Mouse (Mus musculus): ENCODE measurements at regions not wholly inside any gene's neighbourhood (a gene's known extent, or its start where the extent isn't known, plus 50 kb on each side); places are given as distances from the start of the nearest gene placed in this dataset.

- Histone ChIP-seq H3K36me3 (ENCODE audit: control insufficient read depth, insufficient read depth, low read length) (no peaks in the 10 kb centered on the region), H3K27me3 (ENCODE audit: control insufficient read depth, insufficient read depth, low read length) (no peaks in the 10 kb centered on the region), H3K27ac (ENCODE audit: control insufficient read depth, insufficient read depth, low read depth, low read length) (no peak overlapping the region), H3K4me3 (ENCODE audit: control insufficient read depth, low read depth, low read length) (no peak overlapping the region), H3K4me1 (ENCODE audit: control insufficient read depth, insufficient read depth, low read length) (no peaks in the 10 kb centered on the region)
- no peak for TF ChIP-seq CTCF (IDR thresholded peaks at IDR 0.05; ENCODE audit: control insufficient read depth, insufficient read depth, insufficient replicate concordance, low read depth, low read length)
- no peak for TF ChIP-seq POLR2A (IDR thresholded peaks at IDR 0.05; ENCODE audit: control insufficient read depth, low read depth, low read length)
Measured at GRCm38 (mm10) chr11:114231841-114232240, 165.0 kb upstream of the Sdk2 start.

- Histone ChIP-seq H3K4me3 (ENCODE audit: control insufficient read depth, low read depth, low read length) (no peak overlapping the region), H3K36me3 (ENCODE audit: control insufficient read depth, insufficient read depth, low read length) (no peaks in the 10 kb centered on the region), H3K4me1 (ENCODE audit: control insufficient read depth, insufficient read depth, low read length) (no peaks in the 10 kb centered on the region), H3K27me3 (ENCODE audit: control insufficient read depth, insufficient read depth, low read length) (no peaks in the 10 kb centered on the region), H3K27ac (ENCODE audit: control insufficient read depth, insufficient read depth, low read depth, low read length) (no peak overlapping the region)
- TF ChIP-seq POLR2A (IDR thresholded peaks at IDR 0.05; ENCODE audit: control insufficient read depth, low read depth, low read length) (no peak), CTCF (IDR thresholded peaks at IDR 0.05; ENCODE audit: control insufficient read depth, insufficient read depth, insufficient replicate concordance, low read depth, low read length) (no peak)
Measured at GRCm38 (mm10) chr11:114229763-114230162, 162.9 kb upstream of the Sdk2 start.

- Histone ChIP-seq H3K27ac (ENCODE audit: control insufficient read depth, insufficient read depth, low read depth, low read length) (no peak overlapping the region), H3K36me3 (ENCODE audit: control insufficient read depth, insufficient read depth, low read length) (no peaks in the 10 kb centered on the region), H3K27me3 (ENCODE audit: control insufficient read depth, insufficient read depth, low read length) (no peaks in the 10 kb centered on the region), H3K4me3 (ENCODE audit: control insufficient read depth, low read depth, low read length) (no peak overlapping the region), H3K4me1 (ENCODE audit: control insufficient read depth, insufficient read depth, low read length) (no peaks in the 10 kb centered on the region)
- no peak for TF ChIP-seq CTCF (IDR thresholded peaks at IDR 0.05; ENCODE audit: control insufficient read depth, insufficient read depth, insufficient replicate concordance, low read depth, low read length)
- no peak for TF ChIP-seq POLR2A (IDR thresholded peaks at IDR 0.05; ENCODE audit: control insufficient read depth, low read depth, low read length)
Measured at GRCm38 (mm10) chr11:114229196-114229595, 162.3 kb upstream of the Sdk2 start.

GRCm38 (mm10) chr11:114226553-114226952, 159.7 kb upstream of the Sdk2 start:
- no peak overlapping the region for H3K27ac ChIP-seq (ENCODE audit: control insufficient read depth, insufficient read depth, low read depth, low read length)
- no peak for TF ChIP-seq POLR2A (IDR thresholded peaks at IDR 0.05; ENCODE audit: control insufficient read depth, low read depth, low read length)
- no peak for TF ChIP-seq CTCF (IDR thresholded peaks at IDR 0.05; ENCODE audit: control insufficient read depth, insufficient read depth, insufficient replicate concordance, low read depth, low read length)
- H3K36me3 ChIP-seq (ENCODE audit: control insufficient read depth, insufficient read depth, low read length) = no peaks in the 10 kb centered on the region
- no peaks in the 10 kb centered on the region for H3K4me1 ChIP-seq (ENCODE audit: control insufficient read depth, insufficient read depth, low read length)
- H3K4me3 ChIP-seq (ENCODE audit: control insufficient read depth, low read depth, low read length) = no peak overlapping the region
- no peaks in the 10 kb centered on the region for H3K27me3 ChIP-seq (ENCODE audit: control insufficient read depth, insufficient read depth, low read length)

- H3K36me3 ChIP-seq (ENCODE audit: control insufficient read depth, insufficient read depth, low read length) = no peaks in the 10 kb centered on the region
- no peaks in the 10 kb centered on the region for H3K27me3 ChIP-seq (ENCODE audit: control insufficient read depth, insufficient read depth, low read length)
- TF ChIP-seq POLR2A (IDR thresholded peaks at IDR 0.05; ENCODE audit: control insufficient read depth, low read depth, low read length) (no peak), CTCF (IDR thresholded peaks at IDR 0.05; ENCODE audit: control insufficient read depth, insufficient read depth, insufficient replicate concordance, low read depth, low read length) (no peak)
- no peaks in the 10 kb centered on the region; the same call in 1 of the 2 replicates for H3K4me1 ChIP-seq (ENCODE audit: control insufficient read depth, insufficient read depth, low read length)
- no peak overlapping the region for H3K4me3 ChIP-seq (ENCODE audit: control insufficient read depth, low read depth, low read length)
- H3K27ac ChIP-seq (ENCODE audit: control insufficient read depth, insufficient read depth, low read depth, low read length) = no peak overlapping the region
Measured at GRCm38 (mm10) chr11:114224706-114225105, 157.9 kb upstream of the Sdk2 start.

GRCm38 (mm10) chr11:114223061-114223460, 156.2 kb upstream of the Sdk2 start:
- H3K4me1 ChIP-seq (ENCODE audit: control insufficient read depth, insufficient read depth, low read length) = no peaks in the 10 kb centered on the region; the same call in none of the 2 replicates
- TF ChIP-seq POLR2A (IDR thresholded peaks at IDR 0.05; ENCODE audit: control insufficient read depth, low read depth, low read length) (no peak), CTCF (IDR thresholded peaks at IDR 0.05; ENCODE audit: control insufficient read depth, insufficient read depth, insufficient replicate concordance, low read depth, low read length) (peak; percentile 53; the same call in 1 of the 2 replicates)
- no peaks in the 10 kb centered on the region for H3K36me3 ChIP-seq (ENCODE audit: control insufficient read depth, insufficient read depth, low read length)
- H3K27me3 ChIP-seq (ENCODE audit: control insufficient read depth, insufficient read depth, low read length) = no peaks in the 10 kb centered on the region
- no peak overlapping the region for H3K4me3 ChIP-seq (ENCODE audit: control insufficient read depth, low read depth, low read length)
- H3K27ac ChIP-seq (ENCODE audit: control insufficient read depth, insufficient read depth, low read depth, low read length) = no peak overlapping the region

GRCm38 (mm10) chr11:114220466-114220865, 153.6 kb upstream of the Sdk2 start:
- no peaks in the 10 kb centered on the region for H3K27me3 ChIP-seq (ENCODE audit: control insufficient read depth, insufficient read depth, low read length)
- TF ChIP-seq CTCF (IDR thresholded peaks at IDR 0.05; ENCODE audit: control insufficient read depth, insufficient read depth, insufficient replicate concordance, low read depth, low read length) (no peak), POLR2A (IDR thresholded peaks at IDR 0.05; ENCODE audit: control insufficient read depth, low read depth, low read length) (no peak)
- no peak overlapping the region for H3K4me3 ChIP-seq (ENCODE audit: control insufficient read depth, low read depth, low read length)
- H3K36me3 ChIP-seq (ENCODE audit: control insufficient read depth, insufficient read depth, low read length) = no peaks in the 10 kb centered on the region
- H3K27ac ChIP-seq (ENCODE audit: control insufficient read depth, insufficient read depth, low read depth, low read length) = no peak overlapping the region
- peaks cover 7% of the 10 kb centered on the region for H3K4me1 ChIP-seq (ENCODE audit: control insufficient read depth, insufficient read depth, low read length)
